Mouse (Mus musculus) fibroblast of lung, adult 2 months (primary cell): ENCODE data around the gene Sept5.

ENCODE experiments used
- DNase-seq: peaks from one replicate; pipeline ENCODE4 v3.0.0-alpha.2; 2011; ENCODE audit warnings: low read depth

Gene Sept5

DNA sequence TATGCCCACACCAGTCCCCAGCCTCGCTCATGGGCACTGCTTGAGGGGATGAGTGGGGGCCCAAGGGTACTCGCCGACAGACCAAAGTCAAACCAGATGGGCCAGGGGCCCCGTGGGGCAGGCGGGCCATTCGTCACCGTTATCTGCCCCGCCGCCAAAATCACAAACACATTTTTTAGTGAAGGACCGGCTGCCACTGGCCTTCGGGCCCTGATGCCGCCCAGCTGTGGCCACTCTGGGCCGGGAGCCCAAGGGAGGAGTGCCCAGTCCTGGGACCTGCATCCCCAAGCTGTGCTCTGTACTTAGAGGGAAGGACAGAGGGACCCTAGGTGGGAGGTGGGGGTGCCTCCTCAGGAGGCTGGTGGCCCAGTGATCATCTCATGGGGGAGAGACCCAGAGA, 18.0 kb downstream of the Sept5 start:
- DNase-seq: no peak

DNA sequence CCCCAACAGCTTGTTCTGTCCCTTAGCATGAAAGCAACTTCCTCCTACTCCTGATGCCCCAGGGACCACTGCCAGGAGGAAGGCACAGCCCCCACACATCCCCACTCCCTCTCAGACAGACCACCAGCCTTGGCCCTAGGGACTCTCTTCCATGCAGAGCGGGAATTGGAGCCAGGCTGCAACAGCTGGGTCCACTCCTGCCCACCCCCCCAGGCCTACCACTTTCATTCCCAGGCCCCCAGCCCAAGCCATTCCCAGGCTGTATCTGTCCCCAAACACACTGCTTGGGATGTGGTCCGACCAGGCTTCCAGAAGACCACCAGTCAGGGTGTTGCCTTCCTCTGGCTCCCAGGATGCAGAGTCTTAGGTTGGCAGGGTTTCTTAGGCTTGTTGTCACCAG, 20.7 kb downstream of the Sept5 start:
- DNase-seq: no peak

- DNase-seq: no peak
Measured at GRCm38 (mm10) chr16:18608226-18608625, 21.5 kb downstream of the Sept5 start.

DNA sequence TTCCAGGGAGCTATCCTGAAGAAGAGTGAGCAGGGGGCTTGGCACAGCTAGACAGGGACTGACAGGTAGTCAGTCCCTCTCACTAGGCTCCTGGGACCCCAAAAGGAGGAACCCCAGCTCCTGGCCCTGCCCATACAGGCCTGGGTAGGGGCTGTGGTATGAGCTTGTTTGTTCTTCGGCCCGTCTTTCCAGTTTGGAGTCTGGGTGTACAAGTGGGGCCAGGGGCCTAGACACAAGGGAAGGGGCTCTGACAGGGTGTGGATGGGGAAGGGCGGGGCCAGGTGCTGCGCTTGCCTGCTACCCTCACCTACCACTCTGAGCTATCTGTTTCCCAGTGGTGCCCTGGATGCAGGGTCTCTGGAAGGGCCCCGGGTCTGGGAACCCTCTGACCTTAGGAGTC, 24.0 kb downstream of the Sept5 start:
- no peak for DNase-seq

DNA sequence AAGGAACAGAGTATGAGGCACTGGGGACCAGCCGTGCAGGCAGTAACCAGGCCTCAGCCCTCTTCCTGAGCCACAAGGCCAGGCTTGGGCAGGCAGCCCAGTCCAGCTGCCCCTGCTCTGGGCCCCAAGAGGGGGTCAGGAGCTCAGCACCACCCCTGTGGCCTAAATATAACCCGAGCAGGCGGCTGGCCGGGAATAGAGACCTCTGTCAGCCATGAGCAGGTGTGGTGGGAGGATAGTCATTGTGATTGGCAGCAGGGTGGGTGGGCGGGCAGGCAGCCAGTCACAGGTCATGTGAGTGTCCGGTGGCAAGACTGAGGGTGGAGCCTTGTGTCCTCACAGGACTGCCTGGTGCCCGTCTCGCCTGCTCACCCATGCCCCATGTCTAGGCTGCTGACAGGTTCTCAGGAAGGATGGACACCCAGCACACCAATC, 25.5 kb downstream of the Sept5 start:
- no peak for DNase-seq

DNA sequence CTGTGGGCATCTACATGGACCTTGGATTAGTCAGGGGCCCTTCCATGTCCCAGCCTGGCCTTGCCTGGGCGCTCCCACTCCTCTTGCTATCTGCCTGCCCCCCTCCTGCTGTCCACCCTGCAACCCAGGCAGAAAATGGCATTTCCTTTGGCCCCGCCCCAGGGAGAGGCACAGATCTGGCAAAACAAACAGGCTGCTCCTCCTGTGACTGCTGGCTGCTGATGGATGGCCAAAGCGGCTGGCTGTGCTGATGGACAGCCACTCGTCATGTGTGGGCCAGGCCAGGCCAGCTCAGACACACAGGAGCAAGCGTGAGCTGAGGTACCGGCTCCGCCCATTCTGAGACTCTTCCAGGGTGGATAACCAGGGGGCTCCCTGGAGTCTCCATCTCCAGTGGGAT, 28.3 kb downstream of the Sept5 start:
- DNase-seq: no peak

GRCm38 (mm10) chr16:18598006-18598405, 31.7 kb downstream of the Sept5 start:
- no peak for DNase-seq

DNA sequence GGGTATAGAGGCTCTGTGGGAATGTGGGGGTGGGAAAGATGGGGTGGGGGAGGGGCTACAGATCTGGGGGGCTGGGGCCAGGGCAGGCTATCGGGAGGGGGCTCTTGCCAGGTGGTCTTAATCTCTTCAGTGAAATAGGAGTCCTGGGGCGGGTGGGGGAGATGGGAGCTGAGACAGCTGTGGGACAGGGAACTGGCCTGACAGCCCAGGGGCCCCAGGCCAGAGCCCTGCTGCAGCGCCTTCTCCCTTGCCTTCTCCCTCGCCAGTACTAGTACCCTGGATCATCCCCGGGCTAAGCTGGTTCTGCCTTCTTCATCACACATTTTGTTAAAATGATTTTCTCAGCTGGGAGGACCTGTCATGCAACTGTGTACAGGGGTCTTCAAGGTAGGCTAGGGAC, 33.5 kb downstream of the Sept5 start:
- no peak for DNase-seq

- no peak for DNase-seq
Measured at GRCm38 (mm10) chr16:18593930-18594329, 35.8 kb downstream of the Sept5 start.

DNA sequence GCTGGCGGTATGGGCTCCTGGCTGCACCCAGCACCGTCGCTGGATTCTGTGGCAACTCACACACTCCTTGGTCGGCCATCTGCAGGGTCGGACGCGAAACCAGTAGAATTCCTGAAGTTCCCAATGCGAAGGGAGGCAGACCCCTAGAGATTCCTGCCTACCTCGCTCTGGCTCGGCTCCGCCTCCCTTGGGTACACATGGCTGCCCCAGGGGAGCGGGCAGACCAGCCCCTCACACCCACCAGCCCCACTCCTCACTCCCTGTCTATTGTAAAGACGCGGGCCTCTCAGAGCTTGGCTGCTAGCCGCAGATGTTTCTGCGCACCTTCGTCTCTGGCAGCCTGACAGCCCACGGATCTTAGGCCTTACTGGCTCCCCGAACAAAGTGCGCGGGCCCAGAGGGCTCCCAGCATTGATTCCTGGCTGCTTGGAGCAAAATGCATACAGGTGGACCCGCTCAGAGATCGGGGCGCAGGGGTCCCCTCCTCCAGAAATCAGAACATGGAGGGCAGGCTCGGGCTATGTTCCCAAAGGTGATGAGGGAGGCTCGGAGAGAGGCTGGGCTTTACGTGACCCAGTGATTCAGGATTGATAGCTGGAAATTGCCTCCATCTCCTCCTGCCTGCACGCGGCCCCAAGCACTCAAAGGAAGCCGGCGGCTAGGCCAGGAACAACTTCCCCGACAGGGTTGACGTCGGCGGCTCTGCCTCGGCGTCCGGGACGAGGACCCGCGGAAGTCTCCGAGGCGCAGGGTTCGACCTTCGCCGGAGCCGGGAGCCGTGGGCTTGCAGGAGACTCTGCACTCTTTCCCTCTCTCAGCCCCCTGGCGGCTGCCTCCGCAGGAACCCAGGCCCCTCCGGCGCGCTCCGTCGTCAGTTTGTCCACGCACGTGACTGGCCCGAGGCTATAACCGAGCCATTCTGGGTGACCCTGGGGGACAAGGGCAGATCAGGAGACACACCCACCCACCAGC, 38.4 kb downstream of the Sept5 start:
- no peak for DNase-seq

DNA sequence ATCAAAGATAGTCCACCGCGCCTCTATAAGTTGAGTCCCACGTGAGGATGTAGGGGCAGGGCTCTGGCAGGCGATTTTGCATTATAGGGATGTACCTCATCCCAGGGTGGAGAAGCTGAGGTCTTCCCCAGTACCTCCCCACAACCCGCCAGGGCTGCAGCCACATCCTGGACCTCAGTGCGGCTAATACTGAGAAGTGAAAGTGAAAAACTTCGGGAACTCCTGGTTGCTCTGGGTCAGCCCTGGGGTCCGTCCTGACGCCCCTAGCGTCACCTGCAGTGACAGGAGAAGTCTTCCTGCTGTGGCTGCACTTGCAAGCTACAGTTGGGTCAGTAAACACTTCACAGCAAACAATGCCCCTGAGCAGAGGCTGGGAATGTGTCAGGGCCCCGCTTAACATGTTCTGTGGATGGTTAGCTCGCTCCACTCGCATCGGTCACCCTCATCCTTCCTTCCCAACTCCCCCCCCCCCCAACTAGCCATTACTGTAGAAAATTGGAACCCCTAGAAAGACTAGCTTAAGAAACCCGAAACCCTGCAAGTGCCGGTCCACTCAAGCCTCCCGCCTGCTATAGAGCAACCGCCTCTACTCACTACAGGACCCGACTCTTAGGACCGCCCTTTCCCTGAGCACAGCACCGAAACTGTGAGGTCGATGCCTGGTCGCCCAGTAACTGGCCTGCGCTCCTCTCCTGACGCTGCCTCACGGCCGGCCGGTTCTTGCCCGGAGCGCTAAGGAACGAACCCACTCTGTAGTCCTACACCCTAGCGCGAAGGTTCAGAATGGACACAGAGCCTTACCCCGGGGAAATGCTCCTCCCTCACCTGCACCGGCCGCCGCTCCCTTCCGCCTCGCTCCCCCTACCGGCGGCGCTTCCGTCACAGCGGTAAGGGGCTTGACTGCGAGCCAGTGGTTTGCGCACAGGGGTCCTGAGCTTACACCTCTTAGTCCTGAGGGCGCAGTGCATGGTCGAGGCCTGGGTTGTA, 39.7 kb downstream of the Sept5 start, which contains the start of gene Tbx1:
Gene Tbx1, minus strand, starts transcription at position 868 of the 987 bp plus-strand sequence.
- DNase-seq: no peak

- DNase-seq: no peak
Measured at GRCm38 (mm10) chr16:18589080-18589621, 40.6 kb downstream of the Sept5 start.

- no peak for DNase-seq
Measured at GRCm38 (mm10) chr16:18588738-18589055, 41.1 kb downstream of the Sept5 start.

GRCm38 (mm10) chr16:18587847-18588737, 41.7 kb downstream of the Sept5 start:
- DNase-seq: no peak

DNA sequence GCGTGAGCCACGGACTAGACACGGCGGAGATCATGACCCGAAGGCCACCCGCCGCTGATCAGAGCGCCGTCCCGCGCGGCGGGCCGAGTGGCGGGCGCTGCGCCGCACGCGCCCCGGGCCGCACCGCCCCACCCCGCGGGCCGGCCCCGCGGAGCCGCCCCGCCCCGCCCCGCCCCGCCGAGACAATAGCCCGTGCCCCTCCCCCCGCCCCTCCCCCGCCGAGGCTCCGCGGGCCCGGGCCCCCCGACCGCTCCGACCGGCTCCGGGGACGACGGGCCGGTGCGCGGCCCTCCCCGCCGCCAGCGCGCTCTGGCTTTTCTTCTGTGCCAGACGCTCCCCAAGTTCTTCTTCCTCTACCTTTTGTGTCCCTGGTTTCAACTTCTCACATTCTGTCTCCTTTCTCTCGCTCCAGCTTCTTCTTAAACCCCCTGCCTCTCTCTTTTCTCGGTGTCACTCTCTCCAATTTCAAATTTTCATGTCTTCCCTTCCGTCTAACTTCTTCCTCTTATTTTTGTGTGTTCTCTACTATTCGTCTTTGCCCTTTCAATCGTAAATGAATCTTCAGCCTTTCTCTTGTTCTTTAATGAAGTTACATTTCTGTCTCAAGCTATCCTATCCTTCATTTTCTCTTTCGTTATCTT, 42.7 kb downstream of the Sept5 start:
- no peak for DNase-seq

DNA sequence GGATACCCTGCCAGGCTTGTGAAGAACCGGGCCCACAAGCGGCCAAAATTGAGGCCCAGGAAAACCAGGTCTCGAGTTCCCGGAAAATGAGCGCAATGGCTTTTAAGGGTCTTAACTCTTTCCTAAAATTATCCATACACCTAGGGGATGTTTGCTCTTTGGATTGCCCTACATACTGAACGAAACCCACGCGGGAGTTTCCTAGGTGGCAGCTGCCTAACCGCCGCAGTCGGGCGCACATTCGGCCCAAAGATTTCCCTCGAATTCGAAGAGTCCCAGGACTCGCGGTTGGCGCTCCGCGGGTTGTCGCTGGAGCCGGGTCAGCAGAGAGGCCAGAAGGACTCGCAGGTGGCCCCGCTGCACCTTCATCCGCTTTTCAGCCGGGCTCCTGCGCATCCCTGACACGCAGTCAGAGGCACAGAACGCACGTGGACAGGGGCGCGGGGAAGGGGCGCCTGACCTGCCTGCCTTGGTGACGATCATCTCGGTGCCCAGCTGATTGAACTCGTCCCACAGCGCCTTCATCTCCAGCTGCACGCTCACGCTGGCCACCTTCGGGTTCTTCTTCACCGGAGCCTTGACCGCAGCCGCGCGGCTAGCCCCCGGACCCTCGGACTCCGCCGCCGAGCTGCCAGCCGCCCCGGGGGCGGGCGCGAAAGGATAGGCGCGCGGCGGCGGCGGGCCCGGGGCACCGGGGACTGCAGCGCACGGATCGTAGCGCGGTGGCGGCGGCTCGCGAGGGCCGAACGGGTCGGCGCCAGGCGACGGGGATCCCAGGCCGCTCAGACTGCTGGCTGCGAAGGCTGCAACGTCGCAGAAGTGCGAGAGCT, 43.5 kb downstream of the Sept5 start:
- no peak for DNase-seq

GRCm38 (mm10) chr16:18585676-18586075, 44.1 kb downstream of the Sept5 start:
- DNase-seq: no peak

DNA sequence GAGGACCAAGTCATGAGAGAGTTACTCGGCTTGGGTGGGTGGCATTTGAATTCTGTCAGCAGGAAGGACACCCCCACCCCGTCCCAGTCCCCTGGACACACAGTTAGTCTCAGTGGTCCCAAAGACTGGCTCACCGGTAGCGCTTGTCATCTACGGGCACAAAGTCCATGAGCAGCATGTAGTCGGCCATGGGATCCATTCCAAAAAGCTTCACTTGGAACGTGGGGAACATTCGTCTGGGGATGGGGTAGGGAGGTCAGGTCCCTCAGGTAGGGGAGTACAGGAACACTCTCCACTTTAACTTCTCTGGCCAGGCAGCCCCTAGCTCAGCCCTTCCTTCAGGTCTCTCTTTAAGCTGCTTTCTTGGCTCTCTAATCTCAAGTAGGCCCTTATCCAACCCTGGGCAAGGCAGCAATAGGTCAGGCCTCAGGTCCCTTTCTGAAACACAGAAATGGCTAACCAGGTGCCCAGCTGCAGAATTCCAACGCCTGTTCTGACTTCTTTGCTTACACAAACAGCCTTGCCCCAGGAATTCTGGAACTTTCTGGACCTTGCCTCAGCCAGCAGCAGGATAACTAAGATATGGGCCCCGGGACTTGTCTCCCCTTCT, 44.7 kb downstream of the Sept5 start:
- DNase-seq: no peak

DNA sequence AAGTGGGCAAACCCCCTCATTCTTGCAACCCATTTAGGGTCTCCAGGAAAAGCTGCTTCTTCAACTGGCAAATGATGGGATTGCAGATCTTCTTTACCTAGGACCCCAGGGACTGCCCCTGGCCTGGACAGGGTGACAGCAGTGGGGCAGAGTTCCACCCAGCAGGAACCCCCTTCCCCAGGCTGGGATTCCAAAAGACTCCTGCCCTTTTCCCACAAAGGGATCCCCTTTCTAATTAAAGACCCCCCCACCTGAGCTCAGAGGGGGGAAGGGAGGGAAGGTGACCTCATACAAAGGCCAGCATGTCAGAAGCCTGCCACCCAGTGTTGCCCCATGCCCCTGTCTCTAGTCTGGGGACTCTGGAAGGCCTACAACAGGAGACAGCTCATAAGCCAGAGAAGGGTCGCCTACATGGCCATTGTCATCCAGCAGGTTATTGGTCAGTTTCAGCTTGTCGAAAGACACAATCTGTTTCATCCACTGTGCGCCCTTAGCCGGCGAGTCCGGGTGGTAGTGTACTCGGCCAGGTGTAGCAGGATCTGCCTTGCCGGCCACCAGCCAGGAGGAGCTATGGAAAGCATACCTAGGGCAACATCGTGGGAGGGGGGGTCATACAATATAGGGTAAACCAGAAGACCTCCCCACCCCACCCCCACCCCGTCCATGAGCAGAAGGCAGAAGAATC, 45.9 kb downstream of the Sept5 start:
- no peak for DNase-seq
